Mouse (Mus musculus) heart, embryonic 12.5 days (tissue): ENCODE data around the gene Duox1. TPM values are rescaled to one million over a fixed set of nuclear protein-coding genes. Genes with fewer than 3 reads are reported as not detected.

Source experiments
- polyA plus RNA-seq: library from polyadenylated mRNA; unstranded; fragments of >200 nt; fragmentation: Nextera tagmentation; extraction: Ambion mirVana; gene quantifications from 2 replicates; pipeline ENCODE4 v1.2.1, GENCODE M21; 2016

Duox1 gene
- polyA plus RNA-seq, 1 experiment from 2014 or later = 0.04 TPM

Other genes starting within 250 kb of the Duox1 start
- gene Spg11, start 197.3 kb upstream of the Duox1 start, polyA plus RNA-seq = 8.3 and 8.8 TPM in 2 replicates
- gene B2m, start 168.0 kb upstream of the Duox1 start, polyA plus RNA-seq = 246 and 247 TPM in 2 replicates
- gene Trim69, start 155.0 kb upstream of the Duox1 start, polyA plus RNA-seq = 0.10 TPM in 1 of 2 replicates, not detected in the other
- not detected in 2 replicates for gene Patl2, start 129.5 kb upstream of the Duox1 start, polyA plus RNA-seq
- gene Terb2, start 129.4 kb upstream of the Duox1 start, polyA plus RNA-seq = not detected in 2 replicates
- 55.2 and 55.5 TPM in 2 replicates for gene Sord, start 80.9 kb upstream of the Duox1 start, polyA plus RNA-seq
- gene Duox2, start 17.2 kb upstream of the Duox1 start, polyA plus RNA-seq = 0.13 TPM in 2 replicates
- not detected in 2 replicates for gene Duoxa2, start 16.8 kb upstream of the Duox1 start, polyA plus RNA-seq
- not detected in 2 replicates for gene Duoxa1, start 1.9 kb upstream of the Duox1 start, polyA plus RNA-seq
- 2.6 and 2.9 TPM in 2 replicates for gene Shf, start 53.5 kb downstream of the Duox1 start, polyA plus RNA-seq
- 0.19 and 0.24 TPM in 2 replicates for gene Slc28a2, start 110.8 kb downstream of the Duox1 start, polyA plus RNA-seq
- gene Gm14085, start 169.3 kb downstream of the Duox1 start, polyA plus RNA-seq = not detected in 2 replicates